Mouse (Mus musculus): ENCODE data around the gene Hspg2.

The Hspg2 gene

DNA sequence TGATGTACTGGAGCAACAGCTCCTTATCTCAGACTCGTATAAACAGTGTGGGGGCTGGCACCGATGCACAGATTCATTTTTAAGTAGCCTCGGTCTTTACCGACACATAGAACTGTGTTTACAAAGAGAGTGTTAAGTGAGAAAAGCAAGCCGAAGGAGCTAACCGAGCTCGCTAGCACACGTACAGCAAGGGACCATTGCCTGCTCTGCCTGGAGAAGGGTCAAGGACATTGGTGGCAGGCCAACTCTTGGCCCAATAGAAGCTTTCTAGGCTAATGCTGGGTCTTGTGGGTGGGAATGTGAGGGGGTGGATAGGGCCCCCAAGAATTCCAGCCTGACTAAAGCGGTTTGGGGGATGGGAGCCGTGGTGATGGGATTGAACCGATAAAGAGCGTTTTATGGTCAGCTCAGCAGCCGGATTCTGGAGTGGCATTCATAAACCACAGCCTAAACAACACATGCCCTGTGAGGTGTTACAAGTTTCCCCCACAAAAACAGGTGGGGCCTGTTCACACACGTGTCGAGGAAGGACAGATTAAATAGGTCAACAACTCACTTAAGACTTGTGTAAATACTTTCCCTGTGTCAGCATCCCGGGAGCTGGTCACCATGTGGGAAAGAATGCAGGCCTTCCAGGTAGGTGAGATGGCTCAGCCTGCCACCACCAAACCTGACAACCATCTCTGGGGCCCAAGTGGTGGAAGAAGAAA, 6.4 kb upstream of the Hspg2 start:
- no peak for DNase-seq

DNA sequence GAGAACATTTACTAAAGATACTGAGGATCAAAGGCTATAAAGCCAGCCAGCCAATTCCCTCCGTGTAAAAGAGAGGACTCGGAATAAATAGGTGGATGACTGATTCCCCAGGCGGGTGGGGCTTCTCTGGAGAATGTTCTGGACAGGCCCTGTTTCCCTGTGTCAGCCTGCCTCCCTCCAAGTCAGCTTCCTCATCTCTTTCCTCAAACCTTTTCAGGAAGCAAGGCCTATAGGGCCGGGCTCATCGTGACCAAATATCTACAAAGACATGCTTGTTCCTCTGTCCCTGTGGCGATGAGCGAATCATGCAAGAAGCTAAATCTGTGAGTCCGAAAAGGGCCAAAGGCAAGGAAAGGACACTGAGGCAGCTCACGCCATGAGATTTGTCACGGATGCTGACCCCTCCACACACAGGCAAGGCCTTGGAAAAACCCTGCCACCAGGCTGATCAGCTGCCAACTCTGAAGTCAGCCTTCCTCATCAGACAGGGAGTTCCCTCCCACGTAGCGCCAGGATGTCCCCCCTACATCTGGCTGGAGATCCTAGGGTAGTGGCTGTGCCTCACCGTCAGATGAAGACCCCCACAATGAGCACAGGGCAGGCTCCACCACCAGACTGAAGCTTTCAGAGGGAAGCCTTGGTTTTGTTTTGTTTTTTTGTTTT, 3.3 kb upstream of the Hspg2 start:
- no peak for DNase-seq

GRCm38 (mm10) chr4:137466991-137467390, 1.6 kb upstream of the Hspg2 start:
- no peak for DNase-seq

DNA sequence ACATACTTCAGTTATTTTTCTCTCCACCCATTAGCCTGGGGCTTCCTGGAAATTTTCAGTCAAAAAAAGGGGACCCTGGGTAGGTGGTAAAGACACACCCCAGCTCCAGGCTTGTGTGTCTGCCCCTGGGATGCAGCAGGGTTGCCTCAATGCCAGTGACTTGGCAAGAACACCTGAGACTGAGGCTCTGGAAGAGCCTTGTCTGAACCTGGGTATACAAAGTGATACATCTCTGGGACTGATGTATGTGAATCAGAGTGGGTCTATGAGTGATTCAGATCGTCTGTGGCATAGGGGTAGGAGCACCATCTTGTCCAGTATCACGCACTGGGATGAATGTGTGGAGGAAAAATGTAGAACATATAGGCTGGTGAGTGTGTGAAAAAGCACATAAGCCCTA, 1.0 kb upstream of the Hspg2 start:
- no peak for DNase-seq

DNA sequence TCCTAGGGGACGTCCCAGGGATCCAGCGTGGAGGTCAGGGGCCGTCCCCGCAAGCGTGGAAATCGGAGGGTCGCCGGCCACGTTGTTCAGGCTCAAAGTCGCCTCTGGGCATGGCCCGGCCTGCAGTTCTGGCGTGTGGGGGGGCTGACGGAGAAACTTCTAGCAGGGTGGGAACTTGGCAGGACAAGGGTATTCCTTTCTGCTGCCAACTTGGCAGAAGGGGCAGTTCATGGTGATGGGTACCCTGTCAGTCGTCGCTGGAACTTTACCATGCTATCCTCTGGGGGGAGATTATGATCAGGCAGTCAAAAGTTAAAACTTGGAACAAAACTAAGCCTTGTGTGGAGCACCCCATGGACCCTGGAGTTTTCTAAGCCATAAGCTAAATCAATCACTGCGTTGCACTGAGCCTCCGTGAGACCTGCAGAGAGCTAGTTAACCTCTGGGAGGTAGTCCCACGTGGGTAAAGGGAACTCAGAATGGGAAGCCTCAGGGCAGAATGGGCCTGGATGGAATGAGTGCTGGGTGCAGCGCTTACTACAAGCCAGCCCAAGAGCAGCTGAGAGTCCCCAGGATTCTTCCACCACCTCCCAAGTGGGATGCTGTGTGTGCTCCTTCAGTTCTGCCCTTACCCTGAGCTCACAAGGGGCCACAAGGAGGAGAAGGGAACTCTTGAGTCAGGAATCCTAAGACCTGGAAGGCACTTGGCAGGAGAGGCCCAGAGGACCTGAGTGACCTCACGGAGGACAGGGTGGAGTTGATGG, 694 bp downstream of the Hspg2 start:
- no peak for DNase-seq

- DNase-seq = no peak
Measured at GRCm38 (mm10) chr4:137469845-137470692, 1.5 kb downstream of the Hspg2 start.

DNA sequence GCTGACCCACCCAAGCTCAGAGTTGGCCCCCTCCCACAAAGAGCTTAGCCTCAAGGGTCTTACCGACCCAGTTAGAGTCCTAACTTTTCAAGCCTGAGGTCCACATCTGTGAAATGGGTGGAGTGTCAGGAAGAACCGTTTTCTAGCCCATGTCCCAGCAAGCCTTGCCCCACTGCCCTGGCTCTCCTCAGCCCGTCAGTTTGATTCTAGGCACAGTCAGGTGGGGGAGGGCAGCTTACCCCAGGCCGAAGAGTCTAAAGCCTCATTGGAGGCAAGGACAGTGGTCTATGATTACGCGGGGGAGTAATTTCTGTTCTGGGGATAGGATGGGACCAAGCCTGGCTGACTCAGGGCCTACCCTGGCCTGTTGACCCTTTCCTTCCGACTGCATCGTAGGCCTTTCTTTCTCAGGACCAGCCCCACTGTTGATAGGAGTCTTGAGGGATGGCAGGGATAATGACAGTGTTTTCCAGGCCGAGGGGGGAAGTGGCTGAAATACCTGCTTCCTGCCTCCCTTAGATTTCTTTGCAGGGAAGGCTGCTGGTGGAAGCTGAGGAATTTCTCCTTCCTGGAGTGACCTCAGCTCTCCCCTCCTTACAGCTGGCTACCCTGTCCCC, 2.2 kb downstream of the Hspg2 start:
- no peak for DNase-seq

DNA sequence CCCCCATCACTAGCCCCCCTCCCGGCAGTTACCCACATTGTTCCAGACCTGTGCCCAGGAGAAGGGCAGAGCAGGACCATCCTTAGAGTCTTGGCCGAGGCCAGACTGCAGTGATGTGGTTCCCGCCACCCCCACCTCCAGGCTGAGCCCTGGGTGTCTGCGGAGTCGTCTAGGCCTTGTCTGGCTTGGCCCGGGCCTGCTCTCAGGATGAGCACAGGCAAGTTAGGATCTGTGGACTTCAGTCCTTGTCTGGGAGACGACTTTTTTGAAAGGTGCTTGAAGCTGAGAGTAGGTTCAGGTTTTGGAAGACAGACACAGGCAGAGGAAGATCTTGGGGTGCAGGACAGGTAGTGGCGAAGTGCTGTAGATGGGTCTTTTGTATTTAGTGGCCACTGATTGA, 2.8 kb downstream of the Hspg2 start:
- DNase-seq = no peak

DNA sequence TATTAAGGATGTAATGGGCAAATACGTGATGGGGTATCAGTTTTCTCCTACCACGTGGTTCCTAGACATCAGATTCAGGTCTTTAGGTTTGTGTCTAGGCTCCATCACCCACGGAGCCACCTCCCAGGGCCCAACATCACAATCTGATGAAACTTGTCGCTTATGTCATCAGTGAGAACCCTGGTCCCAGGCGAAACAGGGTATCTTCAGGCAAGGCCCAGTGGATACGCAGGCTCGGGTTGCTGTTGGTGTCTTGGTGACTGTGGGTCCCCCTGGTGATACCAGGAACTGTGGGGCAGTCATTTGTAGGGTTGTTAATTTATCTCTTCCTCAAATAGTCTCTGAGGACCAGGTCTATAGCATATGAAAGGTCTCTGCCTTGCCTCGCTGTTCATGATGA, 4.7 kb downstream of the Hspg2 start:
- no peak for DNase-seq

DNA sequence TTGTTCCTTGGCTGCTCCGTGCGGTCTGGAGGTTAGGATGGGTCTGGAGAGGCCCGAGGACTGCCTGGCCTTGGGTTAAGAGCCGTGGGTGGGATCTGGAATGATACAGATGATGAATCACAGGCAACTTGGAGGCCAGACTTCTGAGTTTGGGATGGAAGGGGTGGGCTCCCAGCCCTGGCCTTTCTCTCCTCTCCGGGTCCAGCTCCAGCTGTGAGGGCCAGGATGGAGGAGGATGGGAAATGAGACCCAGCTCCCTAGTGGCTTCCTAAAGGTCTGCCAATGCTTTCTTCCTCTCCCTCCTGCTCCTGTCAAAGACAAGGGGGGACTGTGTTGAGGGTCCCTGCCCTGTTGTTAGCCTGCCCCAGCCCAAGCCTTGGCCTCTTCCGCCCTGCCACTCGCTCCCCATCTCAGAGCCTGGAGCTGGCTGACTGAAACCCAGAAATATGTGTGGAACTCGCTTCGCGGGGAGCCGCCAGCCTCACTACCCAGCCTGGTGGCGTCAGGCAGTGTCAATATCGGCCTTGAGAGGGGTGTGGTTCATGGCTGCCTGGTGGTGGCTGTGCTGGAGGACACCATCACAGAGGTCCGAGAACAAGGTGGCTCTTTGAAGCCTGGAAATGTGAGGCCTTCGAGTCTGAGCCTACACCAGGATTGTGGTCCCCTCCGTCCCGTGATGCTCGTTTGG, 5.3 kb downstream of the Hspg2 start:
- no peak for DNase-seq

- no peak for DNase-seq
Measured at GRCm38 (mm10) chr4:137474694-137475093, 6.1 kb downstream of the Hspg2 start.

DNA sequence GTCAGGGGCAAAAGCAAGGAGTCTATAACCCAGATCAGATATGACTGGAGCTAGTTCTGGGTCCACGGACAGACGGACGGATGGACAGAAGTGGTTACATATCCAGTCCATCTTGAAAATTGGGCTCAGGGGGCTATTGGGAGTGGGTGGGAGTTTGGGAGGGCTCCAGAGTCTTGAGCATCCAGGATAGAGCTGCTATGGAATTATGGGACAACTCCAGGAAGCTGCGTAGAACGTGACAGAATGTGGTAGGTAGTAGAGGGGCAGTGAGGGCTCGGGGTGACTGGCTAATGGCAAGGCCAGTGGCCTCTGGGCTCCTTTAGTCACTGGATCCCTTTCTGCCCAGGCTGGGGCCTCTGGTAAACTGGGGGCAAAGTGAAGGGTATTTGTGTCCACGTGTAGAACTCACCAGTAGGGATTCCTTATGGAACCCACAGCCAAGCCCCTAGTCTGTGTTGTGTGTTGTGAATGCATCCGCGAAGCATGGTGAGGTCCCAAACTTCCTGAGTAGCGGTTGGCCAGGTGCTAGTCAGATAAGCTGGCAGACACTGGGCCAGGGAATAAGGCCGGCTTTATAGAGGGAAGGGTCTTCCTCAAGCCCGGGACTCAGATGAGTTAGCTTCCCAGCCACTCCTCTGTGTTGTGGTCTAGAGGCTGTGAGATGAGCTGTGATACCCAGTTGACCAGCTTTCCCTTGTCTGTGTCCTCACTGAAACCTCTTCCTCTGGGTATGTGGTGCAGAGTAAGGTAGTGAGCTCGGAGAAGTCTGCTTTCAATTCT, 6.9 kb downstream of the Hspg2 start:
- DNase-seq = no peak

DNA sequence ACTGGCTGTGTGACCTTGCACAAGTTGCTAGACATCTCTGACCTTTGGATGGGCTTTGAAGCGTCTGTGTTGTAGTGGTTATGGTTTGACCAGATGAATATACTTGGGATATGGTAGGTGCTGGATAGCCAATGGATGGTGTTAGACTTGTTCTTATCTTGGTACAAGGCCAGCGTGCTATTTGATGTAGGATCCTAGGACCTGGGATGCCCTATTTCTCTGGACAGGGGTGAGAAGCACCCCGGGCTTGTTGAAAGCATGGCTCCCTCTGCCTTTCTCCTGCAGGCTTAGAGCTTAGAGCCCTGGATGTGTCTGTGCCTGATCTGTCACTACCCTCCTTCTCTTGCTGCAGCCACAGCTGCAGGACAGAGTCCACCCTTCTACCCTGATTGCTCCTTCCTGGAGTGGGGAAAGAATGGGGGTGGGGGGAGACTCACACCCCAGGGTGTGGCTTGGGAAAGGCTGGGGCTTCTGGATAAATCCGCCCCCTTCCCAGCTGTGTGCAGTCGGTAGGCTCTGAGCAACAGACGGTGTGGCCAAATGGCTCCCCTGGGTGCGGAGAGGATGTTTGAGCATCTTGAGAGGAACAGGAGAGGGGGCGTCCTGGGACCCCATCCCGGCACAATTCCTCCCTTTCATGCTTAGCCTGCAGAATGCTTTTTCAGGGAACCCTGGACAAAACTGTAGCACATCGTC, 7.6 kb downstream of the Hspg2 start:
- DNase-seq = no peak

DNA sequence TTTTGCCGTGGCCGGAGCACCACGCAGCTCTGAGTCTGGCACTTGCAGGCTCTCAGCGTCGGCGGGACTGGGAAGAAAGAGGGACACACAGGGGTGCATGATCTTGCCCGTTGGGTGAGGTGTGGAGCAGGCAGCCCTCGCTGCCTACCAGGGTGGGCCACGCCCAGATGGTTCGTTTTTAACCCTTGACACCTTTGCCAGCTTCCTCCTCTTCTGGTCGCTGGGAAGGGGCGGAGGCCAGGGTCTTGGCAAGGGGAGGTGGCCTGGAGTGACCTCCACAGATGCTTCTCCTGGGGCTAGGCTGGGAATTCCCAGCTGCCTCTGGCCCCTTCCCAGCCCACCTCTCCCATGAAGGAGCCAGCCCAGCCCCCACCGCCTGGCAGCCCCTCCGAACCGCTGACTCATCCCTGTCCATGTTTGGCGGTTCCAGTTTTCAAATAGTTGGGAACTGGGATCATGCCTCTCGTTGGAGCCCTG, 8.2 kb downstream of the Hspg2 start:
- no peak for DNase-seq

DNA sequence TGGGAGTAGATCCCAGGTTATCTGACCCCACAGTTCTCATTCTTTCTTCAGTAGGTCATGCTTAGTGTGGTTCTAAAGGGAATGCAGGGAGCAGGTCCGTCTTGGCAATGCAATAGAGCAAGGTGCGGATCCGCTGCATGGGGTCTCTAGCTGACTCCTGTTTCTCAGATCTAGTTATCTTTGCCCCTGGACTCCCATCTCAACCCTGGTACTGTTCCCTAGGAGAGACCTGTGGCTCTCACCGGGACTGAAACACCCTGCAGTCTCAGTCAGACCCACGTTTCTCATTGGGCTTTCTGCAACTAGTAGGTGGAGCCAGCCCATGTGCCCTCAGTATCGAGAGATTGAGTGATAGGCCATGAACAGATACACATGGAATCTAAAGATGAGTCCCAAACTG, 9.0 kb downstream of the Hspg2 start:
- no peak for DNase-seq

- peak; percentile 2 for DNase-seq
Measured at GRCm38 (mm10) chr4:137478306-137478705, 9.7 kb downstream of the Hspg2 start.

- no peak for DNase-seq
Measured at GRCm38 (mm10) chr4:137479757-137480156, 11.2 kb downstream of the Hspg2 start.

DNA sequence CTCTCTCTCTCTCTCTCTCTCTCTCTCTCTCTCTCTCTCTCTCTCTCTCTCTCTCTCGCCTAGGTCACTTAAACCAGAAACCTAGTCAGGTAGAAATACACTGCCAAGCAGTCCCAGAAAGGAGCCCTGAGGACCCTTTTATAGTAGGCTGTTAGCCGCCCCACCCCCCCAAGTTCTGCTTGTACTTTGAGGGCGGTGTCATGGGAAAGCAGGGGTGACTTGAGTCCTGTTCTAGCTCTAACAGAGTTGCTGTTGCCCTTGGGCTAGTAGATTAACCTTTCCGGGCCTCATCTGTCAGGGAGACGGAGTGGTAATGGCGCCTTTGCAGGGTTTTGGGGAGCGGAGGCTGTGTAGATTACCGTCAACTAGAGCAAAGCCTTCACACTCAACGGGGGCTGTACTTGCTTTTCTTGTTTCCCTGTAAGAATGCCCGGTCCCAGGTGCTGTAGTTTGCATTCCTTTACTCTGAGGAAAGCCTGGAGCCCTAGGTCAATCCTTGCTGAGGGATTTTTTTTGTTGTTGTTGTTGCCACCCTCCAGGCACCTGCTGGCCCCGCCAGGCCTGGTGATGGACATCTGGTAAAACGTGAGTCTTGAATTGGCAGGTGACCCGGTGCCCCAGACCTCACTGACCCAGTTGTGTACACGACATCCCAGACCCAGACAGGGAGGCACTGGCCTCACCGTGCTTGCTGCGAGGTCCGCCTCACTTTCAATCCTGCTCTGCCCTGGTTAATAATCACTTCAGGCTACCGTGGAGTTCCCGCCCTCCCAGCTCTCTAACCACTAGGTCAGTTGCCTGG, 11.8 kb downstream of the Hspg2 start:
- no peak for DNase-seq

GRCm38 (mm10) chr4:137480993-137481340, 12.4 kb downstream of the Hspg2 start:
- DNase-seq = no peak

Measured in cerebellum, adult 9-11 months (tissue).